Mouse (Mus musculus): ENCODE measurements around the gene Polr3g.
"Not testable (repeated sequence)": the region's sequence is repeated elsewhere in the genome, so short reads cannot be mapped to it uniquely, and the experiment has no call there.

Gene Polr3g

DNA sequence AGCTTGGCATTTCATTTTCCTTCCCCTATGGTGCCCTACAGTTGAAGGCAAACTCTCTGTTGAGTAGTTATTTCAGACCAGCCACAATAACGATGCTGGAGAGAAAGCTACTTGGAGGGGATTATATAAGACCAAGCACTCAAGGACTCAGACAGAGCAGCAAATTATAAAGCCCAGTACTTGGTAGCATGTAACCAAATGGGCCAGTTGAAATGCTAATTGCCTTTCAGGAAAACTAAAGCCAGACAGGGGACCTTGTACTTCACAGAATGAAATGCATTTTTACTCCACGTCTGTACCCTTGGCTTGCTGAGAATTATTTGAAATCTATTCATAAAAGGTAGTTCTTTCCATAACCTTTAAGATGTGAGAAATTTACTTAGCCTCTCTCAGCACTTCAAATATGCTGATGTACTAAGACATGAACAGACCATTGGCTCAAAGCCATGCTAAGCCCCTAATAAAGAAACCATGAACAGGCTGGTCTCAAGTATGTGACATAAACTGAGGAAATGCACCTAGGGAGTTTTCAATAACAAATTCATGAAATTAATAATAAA is 82.1 kb downstream of the Polr3g start:
- no peak for DNase-seq

DNA sequence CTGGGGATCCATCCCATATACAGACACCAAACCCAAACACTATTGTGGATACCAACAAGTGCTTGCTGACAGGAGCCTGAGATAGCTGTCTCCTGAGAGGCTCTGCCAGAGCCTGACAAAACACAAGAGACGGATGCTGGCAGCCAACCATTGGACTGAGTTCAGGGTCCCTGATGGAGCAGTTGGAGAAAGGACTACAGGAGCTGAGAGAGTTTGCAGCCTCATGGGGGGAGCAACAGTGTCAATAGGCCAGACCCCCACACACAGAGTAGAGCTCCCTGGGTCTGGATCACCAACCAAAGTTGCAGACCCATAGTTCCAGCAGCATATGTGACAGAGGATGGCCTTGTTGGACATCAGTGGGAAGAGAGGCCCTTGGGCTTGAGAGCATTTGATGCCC is 83.0 kb downstream of the Polr3g start:
- not testable (repeated sequence) for DNase-seq
